Mouse (Mus musculus): ENCODE measurements at regions not wholly inside any gene's neighbourhood (a gene's known extent, or its start where the extent isn't known, plus 50 kb on each side); places are given as distances from the start of the nearest gene placed in this dataset.

DNA sequence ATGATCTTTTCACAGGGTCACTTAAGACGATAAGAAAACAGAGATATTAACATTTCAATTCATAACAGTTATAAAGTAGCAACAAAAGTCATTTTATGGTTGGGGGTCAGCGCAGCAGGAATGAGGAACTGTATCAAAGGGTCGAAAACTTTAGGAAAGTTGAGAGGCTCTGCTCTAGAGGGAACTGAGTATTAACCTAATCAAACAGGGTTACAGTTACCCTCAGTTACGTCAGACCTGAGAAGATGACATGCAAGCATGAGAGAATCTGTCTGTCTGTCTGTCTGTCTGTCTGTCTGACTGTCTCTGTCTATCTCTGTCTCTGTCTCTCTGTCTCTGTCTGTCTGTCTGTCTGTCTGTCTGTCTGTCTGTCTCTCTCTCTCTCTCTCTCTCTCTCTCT, 229.6 kb upstream of the Runx1 start:
- DNase-seq (ENCODE audit: extremely low spot score in 1 of 2, low spot score in 2 of 2) = no peak
- no peak for TF ChIP-seq CTCF (IDR thresholded peaks at IDR 0.05)
- H3K4me3 ChIP-seq = no peak overlapping the region
- H3K27ac ChIP-seq = no peak overlapping the region
- intact Hi-C loops (cut with DNase I) = no loop called here

DNA sequence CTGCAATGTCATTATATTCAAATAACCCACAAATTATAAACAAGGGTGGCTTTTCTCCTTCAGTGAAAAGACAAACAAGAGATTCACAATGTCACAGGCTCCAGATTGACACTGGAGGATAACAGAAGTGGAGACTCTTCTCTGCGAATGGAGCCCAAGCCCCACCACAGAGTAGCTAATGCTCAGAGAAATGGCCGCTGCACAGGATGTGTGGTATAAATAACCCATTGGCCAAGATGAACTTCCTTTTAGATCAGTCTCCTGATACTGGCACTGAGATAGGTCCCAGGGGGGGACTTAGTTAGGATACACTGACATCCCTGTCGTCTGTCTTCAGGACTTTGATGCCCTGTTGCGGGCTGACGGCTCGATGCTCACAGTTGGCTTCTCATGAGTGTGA, 225.3 kb upstream of the Runx1 start:
- Histone ChIP-seq H3K27ac (no peak overlapping the region), H3K4me3 (no peak overlapping the region)
- no peak for DNase-seq (ENCODE audit: extremely low spot score in 1 of 2, low spot score in 2 of 2)
- TF ChIP-seq CTCF (IDR thresholded peaks at IDR 0.05) = no peak
- intact Hi-C loops (cut with DNase I) = no loop called here

DNA sequence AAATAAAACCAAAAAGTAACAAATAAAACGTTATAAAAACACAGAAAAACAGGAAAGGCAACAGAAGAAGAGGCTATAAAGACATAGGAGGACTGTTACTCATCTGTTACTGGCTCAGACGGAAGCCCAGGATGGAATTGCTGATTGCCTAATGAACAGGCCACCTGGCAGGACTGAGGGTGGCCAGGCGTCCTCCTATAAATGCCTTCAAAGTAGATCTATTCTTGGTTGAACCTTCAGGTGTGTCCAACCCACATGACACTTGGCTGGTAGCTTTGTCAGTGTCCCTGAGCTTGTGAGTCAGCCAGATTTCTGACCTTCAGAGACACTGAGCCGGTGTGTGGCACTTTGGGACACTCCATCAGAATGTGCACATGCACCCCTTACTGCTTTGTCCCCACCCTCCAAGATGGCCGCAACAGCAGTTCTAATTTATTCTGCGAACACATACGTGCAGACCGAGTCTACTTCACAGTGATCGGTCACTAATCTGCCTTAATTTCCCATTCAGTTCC, 222.5 kb upstream of the Runx1 start:
- DNase-seq (ENCODE audit: extremely low spot score in 1 of 2, low spot score in 2 of 2) = no peak

DNA sequence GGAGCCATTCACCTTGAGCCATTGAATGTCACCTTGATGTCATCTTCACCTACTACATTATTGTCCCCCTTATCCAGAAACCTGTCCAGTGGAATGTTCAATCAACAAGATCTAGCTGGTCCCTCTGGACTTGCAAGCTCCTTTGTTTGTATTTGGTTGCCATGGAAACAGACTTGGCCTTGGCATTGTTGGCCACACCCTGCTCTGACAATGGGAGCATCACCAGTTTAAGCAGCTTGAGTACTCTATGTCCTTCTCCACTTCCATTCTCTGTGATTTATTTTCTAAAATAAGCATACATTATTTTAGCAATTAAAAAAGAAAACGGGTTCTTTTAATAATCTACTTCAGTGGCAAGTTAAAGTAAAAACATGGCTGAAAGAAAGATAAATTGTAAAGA, 221.6 kb upstream of the Runx1 start:
- no peak for DNase-seq (ENCODE audit: extremely low spot score in 1 of 2, low spot score in 2 of 2)
- H3K27ac ChIP-seq = no peak overlapping the region
- intact Hi-C loops (cut with DNase I) = no loop called here
- H3K4me3 ChIP-seq = no peak overlapping the region
- TF ChIP-seq CTCF (IDR thresholded peaks at IDR 0.05) = no peak

More for the DNA sequence above, 222.5 kb upstream of the Runx1 start:
- Histone ChIP-seq H3K27ac (no peak overlapping the region), H3K4me3 (no peak overlapping the region)
- intact Hi-C loops (cut with DNase I) = no loop called here
- no peak for TF ChIP-seq CTCF (IDR thresholded peaks at IDR 0.05)

DNA sequence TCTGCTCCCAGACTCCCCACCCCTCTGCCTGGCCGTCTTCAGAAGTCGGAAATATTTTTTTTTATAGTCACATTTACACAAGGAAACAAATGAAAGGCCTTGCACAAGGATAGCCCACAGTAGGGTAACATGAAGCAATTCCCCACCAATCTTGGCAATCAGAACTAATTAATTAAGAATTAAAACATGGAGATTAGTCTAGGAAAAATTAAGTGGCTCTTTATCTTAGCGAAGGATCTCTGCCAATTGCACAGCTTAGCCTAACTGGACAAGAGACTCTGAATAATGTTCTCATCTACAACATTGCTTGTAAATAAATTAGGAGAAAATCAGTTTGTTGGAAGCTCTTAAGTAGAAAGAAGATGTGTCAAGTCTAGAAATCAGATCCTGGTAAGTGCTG, 220.3 kb upstream of the Runx1 start:
- no peak overlapping the region for H3K27ac ChIP-seq
- TF ChIP-seq CTCF (IDR thresholded peaks at IDR 0.05) = no peak
- intact Hi-C loops (cut with DNase I) = no loop called here

DNA sequence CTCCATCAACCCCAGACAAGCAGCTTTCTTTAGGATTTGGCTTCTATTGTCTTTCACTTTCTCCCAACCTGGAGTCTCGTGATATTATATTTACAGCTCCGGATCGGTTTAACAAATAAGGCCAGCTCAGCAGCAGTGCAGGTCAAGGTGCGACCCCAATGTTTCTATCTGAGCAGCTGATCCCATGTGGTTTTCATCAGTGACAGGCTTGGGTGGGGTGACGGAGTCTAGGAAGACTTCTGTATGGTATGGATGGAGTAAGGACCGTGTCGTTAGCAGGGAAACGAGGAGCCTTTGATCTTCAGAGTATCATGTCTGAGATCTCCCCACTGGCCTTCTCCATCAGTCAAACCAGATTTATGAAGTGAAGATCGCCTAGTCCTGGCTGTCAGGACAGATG, 217.4 kb upstream of the Runx1 start:
- no peak for TF ChIP-seq CTCF (IDR thresholded peaks at IDR 0.05)
- Histone ChIP-seq H3K4me3 (no peak overlapping the region), H3K27ac (no peak overlapping the region)
- intact Hi-C loops (cut with DNase I) = no loop called here
- DNase-seq (ENCODE audit: extremely low spot score in 1 of 2, low spot score in 2 of 2) = no peak

More for the DNA sequence above, 220.3 kb upstream of the Runx1 start:
- DNase-seq (ENCODE audit: extremely low spot score in 1 of 2, low spot score in 2 of 2) = no peak
- no peak overlapping the region for H3K4me3 ChIP-seq

DNA sequence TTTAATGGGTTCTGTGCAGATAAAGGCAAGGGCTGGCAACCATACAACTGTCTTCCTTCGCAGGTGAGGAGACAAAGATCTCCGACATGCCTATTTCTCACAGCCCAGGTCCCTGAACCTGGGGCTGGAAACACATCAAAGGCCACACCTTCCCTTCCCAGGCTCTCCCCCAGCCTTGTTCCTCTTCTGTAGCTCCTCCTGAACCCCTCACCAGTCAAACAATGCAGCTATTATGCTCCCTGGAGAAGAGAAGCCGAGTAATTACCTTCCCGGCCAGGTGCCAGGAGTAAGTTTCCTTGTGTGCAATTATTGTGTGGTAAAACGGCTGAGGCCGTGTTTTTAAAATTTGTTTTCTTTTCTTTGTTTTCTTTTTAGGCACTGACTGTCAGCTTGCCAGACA, 217.0 kb upstream of the Runx1 start:
- Histone ChIP-seq H3K4me3 (no peak overlapping the region), H3K27ac (no peak overlapping the region)
- intact Hi-C loops (cut with DNase I) = no loop called here
- DNase-seq (ENCODE audit: extremely low spot score in 1 of 2, low spot score in 2 of 2) = no peak
- no peak for TF ChIP-seq CTCF (IDR thresholded peaks at IDR 0.05)

DNA sequence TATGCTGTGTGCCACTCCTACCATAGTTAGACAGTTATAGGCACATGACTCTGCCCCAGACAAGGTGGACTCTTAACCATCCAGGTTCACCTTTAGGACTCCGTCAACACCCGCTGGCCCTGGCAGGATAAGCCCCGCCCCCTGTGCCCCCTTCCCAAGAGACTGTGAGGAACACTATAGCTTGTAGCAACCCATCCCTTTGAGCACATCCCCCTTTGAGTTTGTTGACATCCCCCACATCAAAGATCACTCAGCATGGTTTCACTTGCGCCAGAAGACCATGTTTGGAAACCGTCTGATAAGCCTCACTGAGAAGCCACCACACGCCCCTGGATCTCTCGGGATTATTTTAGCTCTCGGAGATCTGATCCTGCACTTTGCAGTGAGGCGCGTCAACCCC, 216.5 kb upstream of the Runx1 start:
- H3K4me3 ChIP-seq = no peak overlapping the region
- intact Hi-C loops (cut with DNase I) = no loop called here

DNA sequence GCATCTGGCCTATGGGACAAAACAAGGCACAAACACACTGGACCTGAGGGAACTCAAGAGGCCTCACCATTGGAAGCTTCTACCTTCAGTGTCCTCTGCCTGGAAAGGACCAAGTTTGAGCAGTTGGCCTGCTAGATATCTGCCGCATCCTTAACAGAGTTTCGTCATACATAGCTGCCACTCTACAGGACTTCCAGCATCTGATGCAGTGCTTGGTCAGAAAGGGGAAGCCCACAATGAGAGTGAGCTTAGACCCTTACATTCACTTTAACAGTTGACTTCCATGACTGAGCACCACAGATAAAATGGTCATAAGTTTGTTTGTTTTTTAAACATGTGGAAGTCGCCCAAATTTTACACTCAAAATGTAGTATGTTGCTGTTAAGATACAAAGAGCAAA, 215.9 kb upstream of the Runx1 start:
- H3K4me3 ChIP-seq = no peak overlapping the region
- DNase-seq (ENCODE audit: extremely low spot score in 1 of 2, low spot score in 2 of 2) = no peak
- intact Hi-C loops (cut with DNase I) = no loop called here
- no peak for TF ChIP-seq CTCF (IDR thresholded peaks at IDR 0.05)
- no peak overlapping the region for H3K27ac ChIP-seq

More for the DNA sequence above, 216.5 kb upstream of the Runx1 start:
- no peak for DNase-seq (ENCODE audit: extremely low spot score in 1 of 2, low spot score in 2 of 2)
- no peak overlapping the region for H3K27ac ChIP-seq
- TF ChIP-seq CTCF (IDR thresholded peaks at IDR 0.05) = no peak

DNA sequence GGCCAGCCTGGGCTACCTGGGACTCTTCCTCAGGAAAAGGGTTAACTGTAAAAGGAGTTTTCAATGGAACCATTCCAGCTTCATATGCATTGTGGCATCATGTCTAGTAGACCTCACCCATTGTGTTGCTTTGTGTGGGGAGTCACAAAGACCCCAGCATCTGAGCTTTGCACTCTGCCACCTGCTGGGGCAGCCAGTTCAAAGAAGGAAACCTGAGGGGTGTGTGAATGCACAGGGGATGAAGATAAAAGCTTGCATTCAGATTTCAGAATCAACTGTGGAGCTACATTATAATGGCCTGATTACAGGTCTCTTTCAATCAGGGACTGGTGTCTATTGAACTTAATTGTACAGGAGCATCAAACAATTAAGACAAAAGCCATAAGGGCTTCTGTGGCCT, 215.4 kb upstream of the Runx1 start:
- Histone ChIP-seq H3K4me3 (no peak overlapping the region), H3K27ac (no peak overlapping the region)
- intact Hi-C loops (cut with DNase I) = no loop called here
- TF ChIP-seq CTCF (IDR thresholded peaks at IDR 0.05) = no peak
- no peak for DNase-seq (ENCODE audit: extremely low spot score in 1 of 2, low spot score in 2 of 2)

DNA sequence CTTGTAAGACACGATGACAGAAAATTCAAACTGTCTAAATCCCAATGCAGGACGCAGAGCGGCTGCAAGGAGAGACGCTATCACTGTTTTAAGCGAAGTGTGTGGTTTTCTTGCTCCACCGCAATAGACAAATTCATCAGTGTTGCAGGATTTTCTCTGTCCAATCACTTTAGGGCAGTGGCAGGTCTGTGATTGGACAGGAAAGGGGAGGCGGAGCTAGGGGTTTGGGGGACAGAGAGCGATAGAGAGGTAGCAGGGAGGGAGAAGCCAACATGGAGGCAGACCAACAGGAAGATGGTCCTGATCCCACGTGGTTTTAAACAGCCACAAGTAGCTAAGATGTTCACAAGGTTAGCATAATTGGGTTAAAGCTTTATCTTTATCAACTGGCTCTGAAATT, 209.7 kb upstream of the Runx1 start:
- DNase-seq (ENCODE audit: extremely low spot score in 1 of 2, low spot score in 2 of 2) = no peak
- no peak overlapping the region for H3K27ac ChIP-seq
- no peak overlapping the region for H3K4me3 ChIP-seq
- no peak for TF ChIP-seq CTCF (IDR thresholded peaks at IDR 0.05)
- intact Hi-C loops (cut with DNase I) = no loop called here

DNA sequence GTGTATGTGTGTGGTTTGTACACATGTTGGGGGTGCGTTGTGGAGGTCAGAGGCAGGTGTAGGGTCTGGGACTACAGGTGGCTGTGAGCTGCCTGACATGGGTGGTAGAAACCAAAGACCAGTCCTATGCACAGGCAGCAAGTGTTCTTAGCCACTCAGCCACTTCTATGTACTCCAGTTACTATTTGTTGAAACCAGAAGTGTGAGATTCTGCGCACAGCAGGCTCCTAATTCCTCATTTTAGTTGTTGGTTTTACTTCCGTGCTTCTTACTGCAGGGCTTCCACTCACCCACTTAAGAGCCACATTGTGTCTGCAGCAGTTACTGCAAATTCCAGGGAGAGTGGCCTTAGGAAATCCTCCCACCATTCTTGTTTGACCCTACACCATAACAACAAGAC, 208.0 kb upstream of the Runx1 start:
- intact Hi-C loops (cut with DNase I) = no loop called here
- no peak overlapping the region for H3K27ac ChIP-seq
- no peak for DNase-seq (ENCODE audit: extremely low spot score in 1 of 2, low spot score in 2 of 2)
- TF ChIP-seq CTCF (IDR thresholded peaks at IDR 0.05) = no peak
- H3K4me3 ChIP-seq = no peak overlapping the region

DNA sequence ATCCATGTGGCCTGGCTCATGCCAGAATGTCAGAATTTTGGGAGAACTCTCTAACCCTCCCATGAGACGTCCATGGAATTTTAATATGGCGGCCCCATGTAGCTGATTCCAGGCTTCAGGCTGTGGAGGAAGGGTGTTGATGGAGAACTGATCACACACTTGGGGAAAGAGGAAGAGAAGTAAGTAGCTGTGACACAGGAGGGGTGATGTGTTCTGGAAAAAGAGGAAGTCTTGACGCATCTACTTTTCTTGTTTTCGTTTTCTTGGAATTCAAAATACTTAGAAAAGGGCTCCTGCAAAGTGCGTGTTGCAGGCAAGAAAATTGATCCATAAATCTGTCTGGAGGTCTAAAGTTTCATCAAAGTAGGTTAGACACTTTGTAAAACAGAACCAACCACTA, 205.7 kb upstream of the Runx1 start:
- H3K27ac ChIP-seq = no peak overlapping the region
- H3K4me3 ChIP-seq = no peak overlapping the region
- intact Hi-C loops (cut with DNase I) = no loop called here
- DNase-seq (ENCODE audit: extremely low spot score in 1 of 2, low spot score in 2 of 2) = no peak
- no peak for TF ChIP-seq CTCF (IDR thresholded peaks at IDR 0.05)

DNA sequence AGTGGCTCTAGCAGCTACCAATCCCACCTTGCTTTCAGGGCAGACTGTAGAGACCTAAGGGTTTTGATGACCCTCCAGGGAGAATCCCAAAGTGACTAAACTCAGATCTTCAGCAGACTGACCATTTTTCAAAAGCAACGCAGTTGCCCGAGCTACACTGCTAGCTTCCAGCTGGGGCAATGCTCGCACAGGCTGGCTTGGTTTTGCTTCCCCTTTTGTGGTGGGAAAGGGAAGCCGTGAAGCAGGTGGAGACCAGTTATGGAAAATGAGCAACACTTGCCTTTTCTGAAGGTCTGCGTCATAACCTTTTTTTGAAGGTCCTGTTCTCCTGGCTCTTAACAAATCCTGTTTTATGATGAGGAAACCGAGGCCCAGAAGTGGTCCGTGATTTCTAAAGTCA, 202.7 kb upstream of the Runx1 start:
- Histone ChIP-seq H3K4me3 (no peak overlapping the region), H3K27ac (no peak overlapping the region)
- no peak for TF ChIP-seq CTCF (IDR thresholded peaks at IDR 0.05)
- no peak for DNase-seq (ENCODE audit: extremely low spot score in 1 of 2, low spot score in 2 of 2)
- intact Hi-C loops (cut with DNase I) = no loop called here
